In genomic region chr9:106222994-106223393, GRCm38 (mm10) we compare ENCODE assay signal across 21 mouse cellular contexts. TPM values are rescaled to one million over a fixed set of nuclear protein-coding genes. Genes with fewer than 3 reads are reported as not detected.
DNase-seq lines count a peak whose midpoint lies in the region; ATAC-seq and TF ChIP-seq lines count a peak whose summit lies in the region.
"Had no signal": no experiment of that assay in that cellular context is flagged by ENCODE, and none has a peak within 500 bp of the region (broad histone marks: within the 10 kb centered on the region; RNA-seq: fewer than 3 reads in every experiment).

No protein-coding gene starts in this region.

- no peak for TF ChIP-seq CTCF in thymus, adult 2 months (IDR thresholded peaks at IDR 0.05; ENCODE audit: borderline replicate concordance, control insufficient read depth, extremely low read depth, insufficient read depth, low read length, poor library complexity)
- TF ChIP-seq CTCF in midbrain, postnatal 0 days (IDR thresholded peaks at IDR 0.05) = no peak

- peak; percentile 94 for DNase-seq in heart, adult 11 months
- DNase-seq in heart, postnatal 36 days = no peak
- no peak for DNase-seq in thymus, adult 2 months
- DNase-seq in thymus, postnatal 36 days = no peak
- DNase-seq in midbrain, postnatal 0 days (ENCODE audit: low spot score) = no peak
- no peak for DNase-seq in layer of hippocampus, adult 18-20 months (ENCODE audit: low spot score in 2 of 2)
- no peak for DNase-seq in adipocyte (ENCODE audit: low spot score)
- DNase-seq: cerebellum, postnatal 14 days; forebrain, postnatal 0 days; heart, adult 18-20 months; lung, postnatal 14 days; thymus, postnatal 25 days had no signal

- no peak overlapping the region for H3K4me2 ChIP-seq in midbrain, postnatal 0 days (ENCODE audit: low read depth, low read length, poor library complexity, severe bottlenecking)
- H3K4me2 ChIP-seq: embryonic facial prominence, embryonic 15.5 days; heart, embryonic 13.5 days; hindbrain, embryonic 15.5 days; kidney, embryonic 15.5 days; midbrain, embryonic 11.5 days; neural tube, embryonic 12.5 days had no signal

- intact Hi-C loops in heart, postnatal 36 days (cut with DNase I) = no loop called here

- no peaks in the 10 kb centered on the region for H3K36me3 ChIP-seq in thymus, adult 2 months (ENCODE audit: control insufficient read depth, insufficient read depth, low read length)
- H3K36me3 ChIP-seq in midbrain, postnatal 0 days (ENCODE audit: insufficient read depth, low read length) = no peaks in the 10 kb centered on the region
- H3K36me3 ChIP-seq: embryonic facial prominence, embryonic 15.5 days; heart, embryonic 13.5 days; hindbrain, embryonic 15.5 days; kidney, embryonic 15.5 days; neural tube, embryonic 12.5 days had no signal

- 0 out of 2 replicates have a peak, but pooled peaks cover 9% of the 10 kb centered on the region for H3K4me1 ChIP-seq in thymus, adult 2 months (replicated peaks; ENCODE audit: control insufficient read depth, insufficient read depth, low read length)
- H3K4me1 ChIP-seq in midbrain, postnatal 0 days (ENCODE audit: insufficient read depth, low read length) = 0 out of 2 replicates have a peak, but pooled peaks cover 4% of the 10 kb centered on the region

- ATAC-seq in megakaryocyte, adult 5-6 weeks (ENCODE audit: poor library complexity, severe bottlenecking) = peak; percentile 57
- ATAC-seq in midbrain, postnatal 0 days (ENCODE audit: low FRiP score) = no peak
- ATAC-seq: forebrain, postnatal 0 days; intestine, embryonic 16.5 days had no signal

- no peaks in the 10 kb centered on the region; the same call in 1 of the 2 replicates for H3K27me3 ChIP-seq in thymus, adult 2 months (ENCODE audit: control insufficient read depth, insufficient read depth, low read length)
- H3K27me3 ChIP-seq in midbrain, postnatal 0 days (ENCODE audit: insufficient read depth, low read length) = no peaks in the 10 kb centered on the region

- 46% methylated on average over 4 of the region's 4 CpGs for WGBS in thymus, adult 2 months
- 84% methylated on average over 4 of the region's 4 CpGs for WGBS in midbrain, postnatal 0 days

- no peak overlapping the region for H3K9ac ChIP-seq in midbrain, postnatal 0 days (replicated peaks; ENCODE audit: low read length, poor library complexity, severe bottlenecking)
- H3K9ac ChIP-seq: embryonic facial prominence, embryonic 15.5 days; forebrain, postnatal 0 days; heart, embryonic 13.5 days; hindbrain, embryonic 15.5 days; kidney, embryonic 15.5 days; neural tube, embryonic 12.5 days had no signal

- H3K27ac ChIP-seq in thymus, adult 2 months (ENCODE audit: control insufficient read depth, insufficient read depth, low read length) = peak overlapping the region; percentile 55; the same call in 1 of the 2 replicates
- no peak overlapping the region for H3K27ac ChIP-seq in midbrain, postnatal 0 days (ENCODE audit: low read depth, low read length)
- H3K27ac ChIP-seq: embryonic facial prominence, embryonic 15.5 days; heart, embryonic 13.5 days; hindbrain, embryonic 15.5 days; kidney, embryonic 15.5 days; neural tube, embryonic 12.5 days had no signal

- no peaks in the 10 kb centered on the region for H3K9me3 ChIP-seq in midbrain, postnatal 0 days (ENCODE audit: low read length)
- H3K9me3 ChIP-seq: embryonic facial prominence, embryonic 15.5 days; heart, embryonic 13.5 days; hindbrain, embryonic 15.5 days; kidney, embryonic 15.5 days; neural tube, embryonic 12.5 days had no signal

- peak overlapping the region; percentile 17; the same call in 1 of the 2 replicates for H3K4me3 ChIP-seq in thymus, adult 2 months (ENCODE audit: control insufficient read depth, insufficient read depth, low read length)
- no peak overlapping the region for H3K4me3 ChIP-seq in midbrain, postnatal 0 days (ENCODE audit: low read depth, low read length)
- H3K4me3 ChIP-seq: embryonic facial prominence, embryonic 15.5 days; heart, embryonic 13.5 days; hindbrain, embryonic 15.5 days; kidney, embryonic 15.5 days; neural tube, embryonic 12.5 days had no signal

- no peak for TF ChIP-seq POLR2A in thymus, adult 2 months (IDR thresholded peaks at IDR 0.05; ENCODE audit: control insufficient read depth, extremely low read depth, insufficient read depth, low read length, poor library complexity)

RNA-seq across cellular contexts. Expression of gene Tlr9, which starts 0.6 kb away (rescaled TPM):
- total RNA-seq in heart, postnatal 36 days (2021) = 1 to 10 TPM in 1 of 2 experiments, under 1 TPM in 1; 0.47 to 1.1 TPM
- 17.1 and 17.4 TPM in 2 replicates for polyA plus RNA-seq in thymus, adult 2 months (2012; rRNA removed)
- total RNA-seq in megakaryocyte, adult 5-6 weeks (2015) = 47.5 and 51.3 TPM in 2 replicates
- 7.4 and 10.9 TPM in 2 replicates for total RNA-seq in megakaryocyte, adult 5-6 weeks (2017)
- total RNA-seq in midbrain, postnatal 0 days (2014; rRNA removed) = 0.49 and 0.85 TPM in 2 replicates
- 0.07 and 0.16 TPM in 2 replicates for polyA plus RNA-seq in midbrain, postnatal 0 days (2015; fragmentation: Nextera tagmentation; extraction: Ambion mirVana)
- 1 to 10 TPM; 1.0 to 1.5 TPM for total RNA-seq in layer of hippocampus, adult 18-20 months (2021)
- polyA plus RNA-seq: heart, embryonic 13.5 days; limb, embryonic 11.5 days; midbrain, embryonic 11.5 days; neural tube, embryonic 12.5 days had no signal

RNA-seq across cellular contexts. Expression of gene Twf2, which starts 20.1 kb away (rescaled TPM):
- total RNA-seq in heart, postnatal 36 days (2021) = 100 to 1,000 TPM; 266 to 269 TPM
- polyA plus RNA-seq in thymus, adult 2 months (2012; rRNA removed) = 145 and 176 TPM in 2 replicates
- total RNA-seq in megakaryocyte, adult 5-6 weeks (2015) = 76.8 and 79.8 TPM in 2 replicates
- total RNA-seq in megakaryocyte, adult 5-6 weeks (2017) = 109 and 110 TPM in 2 replicates
- total RNA-seq in midbrain, postnatal 0 days (2014; rRNA removed) = 60.1 and 78.3 TPM in 2 replicates
- 41.6 and 47.4 TPM in 2 replicates for polyA plus RNA-seq in midbrain, postnatal 0 days (2015; fragmentation: Nextera tagmentation; extraction: Ambion mirVana)
- 10 to 100 TPM; 58.4 to 60.6 TPM for total RNA-seq in layer of hippocampus, adult 18-20 months (2021)

RNA-seq across cellular contexts. Expression of gene Ppm1m, which starts 23.4 kb away (rescaled TPM):
- 10 to 100 TPM; 12.2 to 13.8 TPM for total RNA-seq in heart, postnatal 36 days (2021)
- 53.9 and 58.6 TPM in 2 replicates for polyA plus RNA-seq in thymus, adult 2 months (2012; rRNA removed)
- total RNA-seq in megakaryocyte, adult 5-6 weeks (2015) = 42.3 and 52.2 TPM in 2 replicates
- total RNA-seq in megakaryocyte, adult 5-6 weeks (2017) = 46.4 and 49.6 TPM in 2 replicates
- 16.2 and 27.7 TPM in 2 replicates for total RNA-seq in midbrain, postnatal 0 days (2014; rRNA removed)
- 18.5 and 21.3 TPM in 2 replicates for polyA plus RNA-seq in midbrain, postnatal 0 days (2015; fragmentation: Nextera tagmentation; extraction: Ambion mirVana)
- 10 to 100 TPM; 18.9 to 19.2 TPM for total RNA-seq in layer of hippocampus, adult 18-20 months (2021)

RNA-seq across cellular contexts. Expression of gene Alas1, which starts 25.5 kb away (rescaled TPM):
- 100 to 1,000 TPM; 298 to 524 TPM for total RNA-seq in heart, postnatal 36 days (2021)
- polyA plus RNA-seq in thymus, adult 2 months (2012; rRNA removed) = 87.5 and 94.8 TPM in 2 replicates
- 84.6 and 91.1 TPM in 2 replicates for total RNA-seq in megakaryocyte, adult 5-6 weeks (2015)
- total RNA-seq in megakaryocyte, adult 5-6 weeks (2017) = 110 and 116 TPM in 2 replicates
- 51.5 and 76.1 TPM in 2 replicates for total RNA-seq in midbrain, postnatal 0 days (2014; rRNA removed)
- 84.4 and 86.8 TPM in 2 replicates for polyA plus RNA-seq in midbrain, postnatal 0 days (2015; fragmentation: Nextera tagmentation; extraction: Ambion mirVana)
- 100 to 1,000 TPM; 141 to 144 TPM for total RNA-seq in layer of hippocampus, adult 18-20 months (2021)

RNA-seq across cellular contexts. Expression of gene Wdr82, which starts 52.3 kb away (rescaled TPM):
- total RNA-seq in heart, postnatal 36 days (2021) = 10 to 100 TPM; 34.6 to 43.4 TPM
- polyA plus RNA-seq in thymus, adult 2 months (2012; rRNA removed) = 95.8 and 111 TPM in 2 replicates
- 41.5 and 49.1 TPM in 2 replicates for total RNA-seq in megakaryocyte, adult 5-6 weeks (2015)
- 49.8 and 61.9 TPM in 2 replicates for total RNA-seq in megakaryocyte, adult 5-6 weeks (2017)
- total RNA-seq in midbrain, postnatal 0 days (2014; rRNA removed) = 245 and 261 TPM in 2 replicates
- polyA plus RNA-seq in midbrain, postnatal 0 days (2015; fragmentation: Nextera tagmentation; extraction: Ambion mirVana) = 30.6 and 31.7 TPM in 2 replicates
- 100 to 1,000 TPM; 130 to 137 TPM for total RNA-seq in layer of hippocampus, adult 18-20 months (2021)
